Mouse (Mus musculus) kidney, postnatal 14 days (tissue): ENCODE results near the gene Fbxw13.
"Not testable (repeated sequence)": the region's sequence is repeated elsewhere in the genome, so short reads cannot be mapped to it uniquely, and the experiment has no call there.

Experiments used
- DNase-seq: peaks from one replicate; pipeline ENCODE4 v3.0.0; 2022; ENCODE audit warnings: mixed read lengths

Fbxw13 gene

DNA sequence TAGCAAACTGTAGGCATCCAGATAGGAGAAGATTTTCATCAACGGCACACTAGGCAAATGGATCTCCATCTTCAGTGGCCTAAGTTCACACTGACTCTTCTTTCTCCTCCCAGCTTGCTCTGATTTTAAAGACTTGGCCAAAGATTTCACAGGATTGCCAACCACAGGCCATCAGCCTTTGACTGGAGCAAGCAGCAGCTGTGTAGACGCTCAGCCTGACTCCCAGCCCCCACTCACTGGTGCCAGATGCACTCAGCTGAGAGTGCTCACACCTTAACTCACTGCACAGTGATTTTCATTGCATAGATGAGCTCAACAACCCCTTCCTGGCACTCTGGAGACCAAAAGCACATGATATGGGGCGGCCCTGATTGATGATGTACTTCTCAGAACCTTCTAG, at the start of gene Fbxw13:
Gene Fbxw13, minus strand, starts transcription at position 101 of the 400 bp plus-strand sequence.
- not testable (repeated sequence) for DNase-seq

DNA sequence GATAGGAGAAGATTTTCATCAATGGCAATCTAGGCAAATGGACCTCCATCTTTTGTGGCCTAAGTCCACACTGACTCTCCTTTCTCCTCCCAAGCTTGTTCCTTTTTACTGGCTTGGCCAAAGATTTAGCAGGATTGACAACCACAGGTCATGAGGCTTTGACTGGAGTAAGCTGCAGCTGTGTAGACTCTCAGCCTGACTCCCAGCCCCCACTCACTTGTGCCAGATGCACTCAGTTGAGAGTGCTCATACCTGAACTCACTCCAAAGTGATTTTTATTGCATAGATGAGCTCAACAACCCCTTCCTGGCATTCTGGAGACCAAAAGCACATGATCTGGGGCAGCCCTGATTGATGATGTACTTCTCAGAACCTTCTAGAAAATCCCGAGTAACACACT, 38.9 kb upstream of the Fbxw13 start, which contains the start of gene Fbxw20:
Gene Fbxw20, minus strand, starts transcription at position 101 of the 400 bp plus-strand sequence.
- no peak for DNase-seq

DNA sequence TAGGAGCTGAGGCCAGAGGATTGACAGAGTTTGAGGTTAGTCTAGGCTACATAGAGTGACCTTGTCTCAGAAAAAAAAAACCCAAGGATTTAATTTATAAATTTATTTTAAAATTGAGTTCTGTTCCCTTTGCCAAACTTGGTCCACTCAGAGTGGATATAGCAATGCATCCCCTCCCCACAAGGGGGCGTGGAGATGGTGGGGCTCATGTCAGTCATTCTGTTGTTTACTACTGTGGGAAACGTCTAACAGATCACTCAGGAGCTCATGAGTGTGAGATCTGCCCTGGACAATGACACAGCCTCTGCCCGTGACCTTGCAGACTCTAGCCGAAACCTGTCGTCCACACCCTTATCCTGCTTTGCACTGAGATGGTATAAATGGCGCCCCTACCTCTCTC, 22.7 kb upstream of the Fbxw13 start:
- no peak for DNase-seq

DNA sequence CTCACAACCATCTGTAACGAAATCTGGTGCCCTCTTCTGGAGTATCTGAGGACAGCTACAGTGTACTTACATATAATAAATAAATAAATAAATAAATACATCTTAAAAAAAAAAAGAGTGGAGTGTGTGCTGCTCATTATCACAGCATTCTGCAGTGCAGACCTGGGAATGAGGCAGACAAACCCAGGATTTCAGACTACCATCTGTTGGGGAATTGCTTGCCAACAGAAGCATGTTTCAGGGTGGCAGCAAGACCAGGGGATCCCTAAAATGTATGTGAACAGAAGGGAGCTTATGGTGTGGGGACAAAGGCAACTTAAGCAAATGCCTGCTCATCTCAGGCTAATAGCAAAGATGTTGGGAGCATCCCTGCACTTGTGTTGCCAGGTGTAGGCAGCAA, 5.6 kb upstream of the Fbxw13 start:
- DNase-seq: not testable (repeated sequence)

DNA sequence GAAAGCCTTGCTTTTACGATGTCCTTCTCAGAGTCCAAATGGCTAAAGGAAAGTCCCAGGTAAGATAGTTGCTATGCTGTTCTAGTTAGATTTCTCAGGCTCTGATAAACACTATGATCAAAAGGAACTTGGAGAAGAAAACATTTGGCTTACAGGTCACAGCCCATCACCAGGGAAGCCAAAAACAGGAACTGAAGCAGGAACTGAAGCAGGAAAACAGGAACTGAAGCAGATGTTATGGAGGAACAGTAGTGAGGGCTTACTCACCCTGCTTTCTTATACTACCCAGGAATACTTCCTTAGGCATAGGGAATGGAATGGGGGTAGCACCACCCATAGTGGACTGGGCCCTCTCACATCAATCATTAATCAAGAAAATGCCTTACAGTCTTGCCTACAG, 4.6 kb upstream of the Fbxw13 start:
- DNase-seq: no peak

DNA sequence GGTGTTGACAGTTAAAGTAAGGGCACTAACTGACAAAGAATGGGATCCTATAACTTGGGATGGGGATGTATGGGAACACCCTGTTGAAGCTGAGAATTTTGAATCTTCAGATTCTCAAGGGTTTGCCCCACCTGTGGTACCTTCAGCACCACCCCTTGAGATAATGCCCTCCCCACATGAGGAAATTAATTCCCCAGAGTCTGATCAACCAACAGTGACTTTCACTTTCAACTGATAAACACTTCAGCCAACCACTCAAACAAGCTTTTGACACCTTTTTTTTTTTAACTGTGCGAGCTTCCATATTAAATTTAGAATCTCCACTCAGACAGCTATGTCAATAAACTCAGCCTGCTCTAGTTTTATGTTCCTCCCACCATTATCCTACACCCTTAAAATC, 3.6 kb upstream of the Fbxw13 start:
- no peak for DNase-seq

DNA sequence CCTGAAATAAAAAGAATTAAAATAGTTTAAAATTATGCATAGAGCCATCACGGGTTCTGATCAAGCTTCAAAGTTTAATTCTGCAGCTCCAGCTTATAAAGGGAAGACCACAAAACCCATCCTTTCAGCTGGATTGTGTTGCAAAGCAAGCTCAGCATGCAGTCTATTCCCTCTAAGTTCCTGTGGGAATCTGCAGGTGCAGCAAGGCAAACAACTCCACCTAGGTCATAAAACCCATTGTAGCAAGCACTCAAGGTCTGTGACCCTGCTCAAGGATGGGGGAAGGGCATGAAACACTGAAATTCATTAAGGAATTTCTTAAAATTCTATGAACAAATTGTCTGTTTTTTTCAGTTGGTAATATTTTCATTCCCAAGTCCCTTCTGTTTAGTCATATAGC, 18.6 kb downstream of the Fbxw13 start:
- DNase-seq: no peak

DNA sequence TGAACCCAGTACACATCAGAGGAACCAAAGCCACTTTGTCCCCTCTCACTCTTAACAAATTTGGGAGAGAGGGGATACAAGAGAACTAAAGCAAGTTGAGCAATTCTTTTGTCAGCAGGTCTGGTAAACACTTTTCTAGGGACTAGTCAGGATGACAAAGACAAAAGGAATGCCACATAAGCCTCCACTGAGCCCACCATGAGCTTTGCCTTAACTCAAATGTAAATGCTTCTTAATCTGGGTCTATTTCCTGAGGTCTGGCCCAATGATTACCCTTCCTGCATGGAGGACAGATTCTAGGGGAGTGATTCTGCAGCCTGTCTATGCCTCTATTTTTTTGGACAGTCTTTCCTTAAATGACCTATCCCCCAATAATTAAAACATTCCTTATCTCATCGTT, 19.5 kb downstream of the Fbxw13 start:
- DNase-seq: no peak

DNA sequence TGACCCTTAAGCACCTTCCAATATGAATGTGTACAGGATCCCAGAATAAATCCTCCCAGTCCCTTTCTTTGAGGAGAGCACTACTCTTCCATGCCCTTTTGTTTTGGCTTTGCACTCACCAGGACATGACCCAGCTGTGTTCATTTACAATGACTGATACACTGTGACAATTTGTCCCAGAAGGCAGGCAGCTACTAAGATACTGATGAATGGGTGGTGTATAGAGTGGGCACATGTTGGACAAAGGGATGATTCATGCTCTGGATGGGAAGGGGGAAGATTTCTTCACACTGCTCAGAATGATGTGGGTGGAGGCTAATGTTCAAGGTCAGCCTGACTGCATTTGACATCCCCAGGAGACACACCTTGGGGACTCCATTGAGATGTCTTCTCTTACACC, 28.5 kb downstream of the Fbxw13 start:
- no peak for DNase-seq

DNA sequence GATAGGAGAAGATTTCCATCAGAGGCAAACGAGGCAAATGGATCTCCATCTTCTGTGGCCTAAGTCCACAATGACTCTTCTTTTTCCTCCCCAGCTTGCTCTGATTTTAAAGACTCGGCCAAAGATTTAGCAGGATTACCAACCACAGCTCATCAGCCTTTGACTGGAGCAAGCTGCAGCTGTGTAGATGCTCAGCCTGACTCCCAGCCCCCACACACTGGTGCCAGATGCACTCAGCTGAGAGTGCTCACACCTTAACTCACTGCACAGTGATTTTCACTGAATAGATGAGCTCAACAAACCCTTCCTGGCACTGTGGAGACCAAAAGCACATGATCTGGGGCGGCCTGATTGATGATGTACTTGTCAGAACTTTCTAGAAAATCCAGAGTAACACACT, 33.8 kb downstream of the Fbxw13 start, which contains the start of gene Fbxw21:
Gene Fbxw21, minus strand, starts transcription at position 101 of the 400 bp plus-strand sequence.
- no peak for DNase-seq

DNA sequence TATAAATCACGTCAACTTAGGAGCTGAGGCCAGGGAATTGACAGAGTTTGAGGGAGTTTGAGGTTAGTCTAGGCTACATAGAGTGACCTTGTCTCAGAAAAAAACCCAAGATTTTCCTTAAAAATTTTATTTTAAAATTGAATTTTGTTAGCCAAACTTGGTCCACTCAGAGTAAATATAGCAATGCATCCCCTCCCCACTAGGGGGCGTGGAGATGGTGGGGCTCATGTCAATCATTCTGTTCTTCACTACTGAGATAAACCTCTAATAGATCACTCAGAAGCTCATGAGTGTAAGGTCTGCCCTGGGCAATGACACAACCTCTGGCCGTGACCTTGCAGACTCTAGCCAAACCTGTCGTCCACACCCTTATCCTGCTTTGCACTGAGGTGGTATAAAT, 55.4 kb downstream of the Fbxw13 start:
- DNase-seq: not testable (repeated sequence)

DNA sequence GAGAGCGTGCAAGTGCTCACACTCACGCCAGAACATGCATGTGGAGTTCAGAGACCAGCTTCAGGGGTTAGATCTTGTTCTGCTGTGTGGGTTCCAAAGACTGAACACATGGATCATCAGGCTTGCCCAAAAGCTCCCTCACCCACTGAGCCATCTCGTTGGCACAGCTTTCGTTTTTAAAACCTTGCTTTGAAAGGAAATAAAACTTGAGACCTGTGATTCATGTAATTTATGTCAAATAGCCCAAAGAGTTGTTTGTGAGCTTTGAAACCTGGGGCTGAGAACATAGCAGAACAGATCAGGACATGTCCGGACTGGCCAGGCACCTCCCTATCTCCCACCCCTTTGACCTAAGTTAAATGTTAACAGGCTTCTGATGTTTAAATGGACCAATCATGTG, 65.7 kb downstream of the Fbxw13 start:
- DNase-seq: no peak
